Mouse (Mus musculus): Measurements from ENCODE around the gene Elf2. TPM values are rescaled to one million over a fixed set of nuclear protein-coding genes. Genes with fewer than 3 reads are reported as not detected.
"Not testable (repeated sequence)": the region's sequence is repeated elsewhere in the genome, so short reads cannot be mapped to it uniquely, and the experiment has no call there.

Gene Elf2
- polyA plus RNA-seq, 1 experiment from 2014 or later: 44.5 TPM

DNA sequence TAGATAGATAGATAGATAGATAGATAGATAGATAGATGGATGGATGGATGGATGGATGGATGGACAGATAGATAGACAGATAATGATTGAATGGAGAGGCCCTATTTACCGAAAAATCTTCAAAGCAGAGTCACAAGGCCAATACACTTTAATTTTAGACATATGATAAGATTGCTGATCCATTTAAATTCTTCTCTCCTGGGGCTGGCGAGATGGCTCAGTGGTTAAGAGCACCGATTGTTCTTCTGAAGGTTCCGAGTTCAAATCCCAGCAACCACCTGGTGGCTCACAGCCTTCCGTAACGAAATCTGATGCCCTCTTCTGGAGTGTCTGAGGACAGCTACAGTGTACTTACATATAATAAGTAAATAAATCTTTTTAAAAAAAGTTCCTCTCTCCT, 14.5 kb upstream of the Elf2 start:
- H3K9me3 ChIP-seq (replicated peaks; ENCODE audit: control insufficient read depth, low read length); H3K27me3 ChIP-seq (ENCODE audit: control insufficient read depth, insufficient read depth, low read length); H3K4me2 ChIP-seq; H3K27ac ChIP-seq (ENCODE audit: low read depth, low read length); H3K9ac ChIP-seq (ENCODE audit: low read depth, low read length); H3K36me3 ChIP-seq (ENCODE audit: control insufficient read depth, insufficient read depth, low read length); H3K4me3 ChIP-seq (ENCODE audit: low read depth, low read length); H3K4me1 ChIP-seq (ENCODE audit: control insufficient read depth, insufficient read depth, low read length); ATAC-seq (replicated peaks; ENCODE audit: insufficient number of reproducible peaks, low FRiP score, low TSS enrichment): not testable (repeated sequence)
- 84% methylated on average over 6 of the region's 6 CpGs for WGBS (ENCODE audit: insufficient replicate concordance)

GRCm38 (mm10) chr3:51354034-51354427, 13.6 kb upstream of the Elf2 start:
- H3K4me3 ChIP-seq (ENCODE audit: low read depth, low read length): no peak overlapping the region

DNA sequence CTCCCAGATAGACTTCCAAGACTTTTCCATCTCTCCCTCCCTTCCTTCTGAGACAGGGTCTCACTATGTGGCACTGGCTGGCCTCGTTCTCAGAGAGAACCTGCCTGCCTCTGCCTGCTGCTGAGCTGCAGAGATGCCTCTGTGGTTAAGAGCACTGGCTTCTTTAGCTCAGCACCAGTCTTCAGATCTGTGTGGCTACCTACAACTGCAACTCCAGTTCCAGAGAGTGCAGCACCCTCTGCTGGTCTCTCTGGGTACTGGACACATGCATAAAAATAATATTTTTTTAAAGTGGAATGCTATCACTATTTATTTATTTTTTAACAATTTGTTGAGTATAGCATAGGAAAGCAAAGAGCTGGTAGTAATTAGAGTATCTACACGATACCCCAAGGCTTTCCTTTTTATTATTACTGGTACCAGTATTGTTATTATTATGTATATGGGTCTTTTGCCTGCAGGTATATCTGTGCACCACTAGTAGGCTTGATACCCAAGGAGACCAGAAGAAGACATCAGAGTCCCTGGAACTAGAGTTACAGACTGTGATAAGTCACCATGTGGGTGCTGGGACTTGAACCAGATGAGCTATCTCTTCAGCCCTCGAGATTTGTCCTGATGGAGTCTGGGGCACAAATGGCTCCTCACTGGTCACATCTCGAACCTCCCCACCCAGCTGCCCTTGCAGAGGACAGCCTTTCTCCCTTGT, 13.0 kb upstream of the Elf2 start:
- Histone ChIP-seq H3K4me3 (ENCODE audit: low read depth, low read length) (no peak overlapping the region), H3K27me3 (ENCODE audit: control insufficient read depth, insufficient read depth, low read length) (no peaks in the 10 kb centered on the region), H3K27ac (ENCODE audit: low read depth, low read length) (no peak overlapping the region), H3K4me1 (ENCODE audit: control insufficient read depth, insufficient read depth, low read length) (peaks cover 9% of the 10 kb centered on the region), H3K9ac (ENCODE audit: low read depth, low read length) (no peak overlapping the region), H3K9me3 (replicated peaks; ENCODE audit: control insufficient read depth, low read length) (no peaks in the 10 kb centered on the region), H3K4me2 (no peak overlapping the region), H3K36me3 (ENCODE audit: control insufficient read depth, insufficient read depth, low read length) (no peaks in the 10 kb centered on the region)
- WGBS (ENCODE audit: insufficient replicate concordance): 68% methylated on average over 4 of the region's 4 CpGs
- no peak for ATAC-seq (replicated peaks; ENCODE audit: insufficient number of reproducible peaks, low FRiP score, low TSS enrichment)

More at GRCm38 (mm10) chr3:51354034-51354427, 13.6 kb upstream of the Elf2 start:
- no peaks in the 10 kb centered on the region for H3K9me3 ChIP-seq (replicated peaks; ENCODE audit: control insufficient read depth, low read length)
- 78% methylated on average over 3 of the region's 3 CpGs for WGBS (ENCODE audit: insufficient replicate concordance)
- H3K4me1 ChIP-seq (ENCODE audit: control insufficient read depth, insufficient read depth, low read length): peaks cover 6% of the 10 kb centered on the region
- ATAC-seq (replicated peaks; ENCODE audit: insufficient number of reproducible peaks, low FRiP score, low TSS enrichment): no peak
- H3K9ac ChIP-seq (ENCODE audit: low read depth, low read length): no peak overlapping the region
- no peak overlapping the region for H3K27ac ChIP-seq (ENCODE audit: low read depth, low read length)
- no peaks in the 10 kb centered on the region for H3K27me3 ChIP-seq (ENCODE audit: control insufficient read depth, insufficient read depth, low read length)
- no peak overlapping the region for H3K4me2 ChIP-seq
- no peaks in the 10 kb centered on the region for H3K36me3 ChIP-seq (ENCODE audit: control insufficient read depth, insufficient read depth, low read length)

DNA sequence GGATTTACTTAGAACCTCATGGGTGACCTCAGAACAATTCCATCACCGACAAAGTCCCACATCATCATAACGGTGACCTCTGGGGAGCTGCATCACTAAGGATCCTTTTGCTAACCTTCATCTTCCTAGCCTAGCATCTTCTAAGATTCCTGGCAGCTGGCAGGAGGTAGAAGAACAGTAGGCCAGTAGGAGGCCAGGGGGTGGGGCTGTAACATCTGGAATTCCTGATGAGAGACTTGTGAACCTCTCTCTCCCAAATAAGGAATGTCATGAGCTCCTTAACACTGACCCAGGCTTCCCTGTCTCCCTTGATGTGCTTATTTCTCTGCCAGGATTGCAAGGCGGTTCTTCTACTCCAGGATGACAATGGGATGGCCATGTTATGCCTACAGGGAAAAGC, 10.3 kb upstream of the Elf2 start:
- ATAC-seq (replicated peaks; ENCODE audit: insufficient number of reproducible peaks, low FRiP score, low TSS enrichment): no peak
- WGBS (ENCODE audit: insufficient replicate concordance): 31% methylated on average over 3 of the region's 3 CpGs
- no peaks in the 10 kb centered on the region for H3K9me3 ChIP-seq (replicated peaks; ENCODE audit: control insufficient read depth, low read length)

DNA sequence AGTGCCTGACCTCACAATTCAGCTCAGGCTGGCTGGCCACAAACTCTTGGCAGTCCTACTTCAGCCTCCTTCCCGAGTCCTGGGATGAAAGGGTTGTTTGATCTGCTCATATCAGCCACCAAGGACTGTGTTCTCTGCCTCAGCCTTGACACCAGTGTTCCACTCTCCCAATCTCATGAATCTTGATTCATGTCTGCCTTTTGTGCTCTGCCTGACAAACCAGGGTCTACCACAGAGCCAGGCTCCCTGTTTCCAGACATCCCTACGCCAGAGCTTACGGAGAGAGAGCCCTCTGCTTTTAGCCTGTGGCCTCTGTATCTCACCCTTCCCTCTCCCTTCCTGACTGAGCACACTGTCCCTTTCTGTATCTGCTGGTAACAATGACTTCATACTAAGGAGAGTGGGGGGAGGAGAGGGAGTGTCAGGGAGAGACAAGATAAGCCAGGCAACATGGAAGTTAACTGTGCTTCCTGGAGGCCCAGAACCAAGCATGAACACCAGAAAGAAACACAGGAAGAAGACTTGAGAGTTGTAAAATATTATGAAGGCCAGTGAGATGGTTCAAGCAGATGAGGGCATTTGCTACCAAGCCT, 8.3 kb upstream of the Elf2 start:
- Histone ChIP-seq H3K4me1 (ENCODE audit: control insufficient read depth, insufficient read depth, low read length) (peaks cover 6% of the 10 kb centered on the region), H3K9me3 (replicated peaks; ENCODE audit: control insufficient read depth, low read length) (no peaks in the 10 kb centered on the region), H3K27ac (ENCODE audit: low read depth, low read length) (peak overlapping the region; percentile 82), H3K4me2 (peak overlapping the region; percentile 48), H3K27me3 (ENCODE audit: control insufficient read depth, insufficient read depth, low read length) (no peaks in the 10 kb centered on the region), H3K36me3 (ENCODE audit: control insufficient read depth, insufficient read depth, low read length) (no peaks in the 10 kb centered on the region), H3K9ac (ENCODE audit: low read depth, low read length) (peak overlapping the region; percentile 62; the same call in 1 of the 2 replicates), H3K4me3 (ENCODE audit: low read depth, low read length) (no peak overlapping the region)
- peak; percentile 69 for ATAC-seq (replicated peaks; ENCODE audit: insufficient number of reproducible peaks, low FRiP score, low TSS enrichment)
- WGBS (ENCODE audit: insufficient replicate concordance): 4% methylated on average over 3 of the region's 3 CpGs

More for the DNA sequence above, 10.3 kb upstream of the Elf2 start:
- Histone ChIP-seq H3K27ac (ENCODE audit: low read depth, low read length) (no peak overlapping the region), H3K4me2 (no peak overlapping the region), H3K4me3 (ENCODE audit: low read depth, low read length) (no peak overlapping the region), H3K27me3 (ENCODE audit: control insufficient read depth, insufficient read depth, low read length) (no peaks in the 10 kb centered on the region), H3K4me1 (ENCODE audit: control insufficient read depth, insufficient read depth, low read length) (peaks cover 6% of the 10 kb centered on the region), H3K9ac (ENCODE audit: low read depth, low read length) (no peak overlapping the region), H3K36me3 (ENCODE audit: control insufficient read depth, insufficient read depth, low read length) (no peaks in the 10 kb centered on the region)

- 85% methylated on average over 2 of the region's 2 CpGs for WGBS (ENCODE audit: insufficient replicate concordance)
- H3K9ac ChIP-seq (ENCODE audit: low read depth, low read length); H3K4me2 ChIP-seq; H3K27ac ChIP-seq (ENCODE audit: low read depth, low read length); H3K27me3 ChIP-seq (ENCODE audit: control insufficient read depth, insufficient read depth, low read length); H3K9me3 ChIP-seq (replicated peaks; ENCODE audit: control insufficient read depth, low read length); H3K4me1 ChIP-seq (ENCODE audit: control insufficient read depth, insufficient read depth, low read length); H3K36me3 ChIP-seq (ENCODE audit: control insufficient read depth, insufficient read depth, low read length); ATAC-seq (replicated peaks; ENCODE audit: insufficient number of reproducible peaks, low FRiP score, low TSS enrichment); H3K4me3 ChIP-seq (ENCODE audit: low read depth, low read length): not testable (repeated sequence)
Measured at GRCm38 (mm10) chr3:51345017-51345416, 4.6 kb upstream of the Elf2 start.

GRCm38 (mm10) chr3:51344182-51344581, 3.7 kb upstream of the Elf2 start:
- H3K9ac ChIP-seq (ENCODE audit: low read depth, low read length); H3K27ac ChIP-seq (ENCODE audit: low read depth, low read length); H3K4me2 ChIP-seq; H3K27me3 ChIP-seq (ENCODE audit: control insufficient read depth, insufficient read depth, low read length); H3K9me3 ChIP-seq (replicated peaks; ENCODE audit: control insufficient read depth, low read length); ATAC-seq (replicated peaks; ENCODE audit: insufficient number of reproducible peaks, low FRiP score, low TSS enrichment); H3K36me3 ChIP-seq (ENCODE audit: control insufficient read depth, insufficient read depth, low read length); H3K4me1 ChIP-seq (ENCODE audit: control insufficient read depth, insufficient read depth, low read length); H3K4me3 ChIP-seq (ENCODE audit: low read depth, low read length): not testable (repeated sequence)
- 93% methylated on average over 6 of the region's 6 CpGs for WGBS (ENCODE audit: insufficient replicate concordance)

- H3K4me2 ChIP-seq: no peak overlapping the region
- H3K9ac ChIP-seq (ENCODE audit: low read depth, low read length): no peak overlapping the region
- no peaks in the 10 kb centered on the region for H3K27me3 ChIP-seq (ENCODE audit: control insufficient read depth, insufficient read depth, low read length)
- ATAC-seq (replicated peaks; ENCODE audit: insufficient number of reproducible peaks, low FRiP score, low TSS enrichment): no peak
- H3K27ac ChIP-seq (ENCODE audit: low read depth, low read length): no peak overlapping the region
- no peak overlapping the region for H3K4me3 ChIP-seq (ENCODE audit: low read depth, low read length)
- no peaks in the 10 kb centered on the region for H3K9me3 ChIP-seq (replicated peaks; ENCODE audit: control insufficient read depth, low read length)
- peaks cover 2% of the 10 kb centered on the region for H3K4me1 ChIP-seq (ENCODE audit: control insufficient read depth, insufficient read depth, low read length)
- 93% methylated on average over 4 of the region's 4 CpGs for WGBS (ENCODE audit: insufficient replicate concordance)
- H3K36me3 ChIP-seq (ENCODE audit: control insufficient read depth, insufficient read depth, low read length): no peaks in the 10 kb centered on the region
Measured at GRCm38 (mm10) chr3:51343260-51343659, 2.8 kb upstream of the Elf2 start.

DNA sequence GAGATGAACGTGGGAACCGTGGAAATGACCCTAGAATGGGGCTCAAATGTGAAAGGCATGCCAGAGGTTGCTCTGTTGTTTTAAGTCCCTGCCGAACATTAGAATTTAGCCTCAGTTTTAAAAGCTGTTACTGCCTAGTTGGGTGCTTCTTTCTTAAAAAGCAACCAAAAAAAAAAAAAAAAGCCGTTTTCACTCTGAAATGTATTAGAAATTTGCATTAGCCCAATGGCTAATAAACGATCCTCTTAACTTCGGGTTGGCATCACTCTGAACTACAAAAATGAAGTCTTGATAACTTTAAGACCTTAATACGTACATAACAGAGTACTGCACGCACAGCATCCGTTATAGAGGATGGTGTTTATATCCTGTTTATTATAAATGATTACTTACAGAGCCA, 1.7 kb upstream of the Elf2 start:
- Histone ChIP-seq H3K27me3 (ENCODE audit: control insufficient read depth, insufficient read depth, low read length) (no peaks in the 10 kb centered on the region), H3K4me2 (peak overlapping the region; percentile 92), H3K36me3 (ENCODE audit: control insufficient read depth, insufficient read depth, low read length) (no peaks in the 10 kb centered on the region), H3K4me3 (ENCODE audit: low read depth, low read length) (peak overlapping the region; percentile 94), H3K27ac (ENCODE audit: low read depth, low read length) (peak overlapping the region; percentile 99), H3K9me3 (replicated peaks; ENCODE audit: control insufficient read depth, low read length) (no peaks in the 10 kb centered on the region), H3K9ac (ENCODE audit: low read depth, low read length) (peak overlapping the region; percentile 96), H3K4me1 (ENCODE audit: control insufficient read depth, insufficient read depth, low read length) (peaks cover 2% of the 10 kb centered on the region)
- WGBS (ENCODE audit: insufficient replicate concordance): 12% methylated on average over 9 of the region's 9 CpGs
- no peak for ATAC-seq (replicated peaks; ENCODE audit: insufficient number of reproducible peaks, low FRiP score, low TSS enrichment)
